Mouse (Mus musculus): Measurements from ENCODE around the gene Dpy19l3. TPM values are rescaled to one million over a fixed set of nuclear protein-coding genes. Genes with fewer than 3 reads are reported as not detected.

The Dpy19l3 gene
- polyA plus RNA-seq (2017; shearing (Covaris generic)) = 49.2 TPM

DNA sequence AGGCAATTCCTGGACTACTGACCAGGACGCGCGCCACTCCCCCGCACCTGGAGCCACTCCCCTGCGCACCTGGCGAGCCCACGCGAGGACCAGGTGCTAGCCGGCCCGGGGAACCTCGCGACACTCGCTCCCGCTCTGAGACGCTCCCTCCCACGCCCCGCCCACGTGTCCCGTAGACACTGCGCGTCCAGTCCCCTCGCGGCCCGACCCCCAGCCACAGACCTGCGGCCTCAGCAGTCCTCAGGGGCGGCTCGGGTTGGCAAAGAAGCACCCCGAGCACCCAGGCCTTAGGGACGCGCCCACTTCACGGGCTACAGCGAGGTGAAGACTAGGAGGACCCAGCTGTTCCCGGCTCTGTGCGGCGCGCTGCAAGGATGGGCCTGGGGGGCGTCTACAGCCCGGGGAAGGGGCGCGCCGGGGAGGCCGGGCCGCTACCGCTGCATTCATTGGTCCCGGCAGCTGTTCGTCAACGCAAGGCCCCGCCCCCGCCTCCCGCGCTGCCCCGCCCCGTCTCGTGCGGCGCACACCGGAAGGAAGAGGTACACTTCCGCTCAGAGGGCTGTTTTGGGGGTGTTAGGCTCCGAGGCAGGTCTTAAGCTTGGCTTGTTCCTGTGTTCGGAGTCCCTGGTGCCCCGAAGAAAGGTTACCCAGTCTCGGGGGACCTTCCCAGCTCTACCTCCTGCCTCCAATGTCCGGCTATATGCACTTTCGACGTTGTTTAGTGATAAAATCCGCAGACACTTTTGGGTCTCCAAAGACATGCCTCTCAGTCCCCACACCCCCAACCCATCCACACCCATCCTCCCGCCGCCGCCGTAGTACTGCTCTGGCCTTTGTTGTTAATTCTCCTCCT, at the start of gene Dpy19l3:
TSS of gene Dpy19l3 (minus strand) at position 422 of the 853 bp plus-strand sequence.

GRCm38 (mm10) chr7:35802906-35803595, 48.8 kb upstream of the Dpy19l3 start, which contains the start of gene Zfp507:
Gene Zfp507, minus strand, starts transcription at chr7:35803003.

DNA sequence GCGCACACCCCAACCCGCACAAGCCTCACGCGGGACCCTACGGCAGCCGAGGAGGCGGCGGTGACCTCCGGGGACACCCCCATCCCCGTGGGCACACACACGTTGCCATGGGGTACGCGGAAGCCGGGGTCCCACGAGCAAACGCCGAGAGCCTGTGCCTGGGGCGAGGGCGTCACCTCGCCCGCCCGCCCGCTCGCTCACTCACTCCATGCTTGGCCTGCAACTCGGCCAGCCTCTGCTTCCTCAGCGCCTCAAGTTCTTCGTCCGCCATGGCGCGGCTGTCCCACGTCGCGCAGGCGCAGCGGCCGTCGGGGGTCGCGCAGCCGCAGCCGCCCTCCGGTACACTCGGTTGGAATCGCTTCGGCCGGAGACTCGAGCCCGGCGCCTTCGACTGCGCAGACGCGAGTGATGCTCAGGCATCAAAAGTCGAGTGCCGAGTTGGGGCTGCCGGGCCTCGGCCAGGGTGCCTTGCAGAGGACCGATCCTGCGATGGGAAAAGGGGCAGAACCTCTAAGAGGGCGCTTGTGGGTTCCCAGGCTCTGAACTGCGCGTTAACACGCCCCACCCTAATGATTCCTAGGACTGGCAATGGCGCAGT, 107.1 kb downstream of the Dpy19l3 start, which contains the start of gene Pdcd5:
TSS of gene Pdcd5 (minus strand) at position 421 of the 598 bp plus-strand sequence.

Other genes starting within 250 kb of the Dpy19l3 start
- not detected for gene Tdrd12, start 216.7 kb downstream of the Dpy19l3 start, polyA plus RNA-seq (2017; shearing (Covaris generic))
- gene Nudt19, start 198.2 kb downstream of the Dpy19l3 start, polyA plus RNA-seq (2017; shearing (Covaris generic)) = 23.1 TPM
- gene Rgs9bp, start 168.9 kb downstream of the Dpy19l3 start, polyA plus RNA-seq (2017; shearing (Covaris generic)) = not detected
- gene Ankrd27, start 168.2 kb downstream of the Dpy19l3 start, polyA plus RNA-seq (2017; shearing (Covaris generic)) = 36.4 TPM
- 75.7 TPM for gene Pdcd5, start 106.9 kb downstream of the Dpy19l3 start, polyA plus RNA-seq (2017; shearing (Covaris generic))
- 24.1 TPM for gene Zfp507, start 48.5 kb upstream of the Dpy19l3 start, polyA plus RNA-seq (2017; shearing (Covaris generic))

Data from effector memory CD4-positive, alpha-beta T cell, adult 5 months (primary cell).